Mouse (Mus musculus): ENCODE results near the gene Psme4. TPM values are rescaled to one million over a fixed set of nuclear protein-coding genes. Genes with fewer than 3 reads are reported as not detected.
"Not testable (repeated sequence)": the region's sequence is repeated elsewhere in the genome, so short reads cannot be mapped to it uniquely, and the experiment has no call there.

Gene Psme4
- 10 to 100 TPM; 64.5 to 70.9 TPM for total RNA-seq (2021)
- long read RNA-seq, experiment 1, partial matches to known transcripts: 7 of 9 reads
- long read RNA-seq, experiment 1, other reads (novel, unspliced or antisense): 2 of 9 reads
- long read RNA-seq, experiment 2, full-length matches to known transcripts: 1 of 21 reads
- long read RNA-seq, experiment 2, partial matches to known transcripts: 14 of 21 reads
- long read RNA-seq, experiment 2, other reads (novel, unspliced or antisense): 6 of 21 reads

DNA sequence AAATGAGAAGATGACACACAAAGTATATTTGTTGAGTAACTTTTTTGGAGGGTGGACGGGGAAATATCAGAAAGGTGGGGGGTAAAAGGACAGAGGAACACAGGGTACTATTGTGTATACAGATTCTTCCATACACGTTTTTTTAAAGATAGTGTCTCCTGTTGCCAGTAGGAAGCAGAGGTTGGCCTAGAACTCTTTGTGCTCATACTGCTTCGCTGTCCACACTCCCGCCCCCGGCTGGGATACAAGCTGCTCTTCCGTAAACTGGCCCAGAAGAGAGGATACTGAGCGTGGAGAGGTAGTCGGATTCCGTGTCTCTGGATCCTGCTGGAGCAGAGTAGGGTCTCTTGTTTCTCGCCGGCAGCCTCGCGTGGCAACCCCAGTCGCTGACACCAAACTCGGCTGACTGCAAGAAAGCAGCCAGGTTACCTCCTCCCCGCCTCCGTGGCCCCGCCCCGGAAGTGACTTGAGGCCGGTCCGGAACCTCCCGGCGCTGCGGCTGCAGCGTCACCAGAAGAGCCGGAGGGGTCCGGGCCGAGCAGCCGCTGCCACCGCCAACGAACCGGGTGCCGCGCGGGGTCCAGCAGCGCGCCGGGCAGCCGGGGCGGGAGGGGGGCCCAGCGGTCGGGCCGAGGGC, at the start of gene Psme4:
Gene Psme4 (plus strand): TSS at position 460 of the 637 bp plus-strand sequence.
- peak; percentile 87 to 88 for DNase-seq (ENCODE audit: low spot score in 2 of 2)

DNA sequence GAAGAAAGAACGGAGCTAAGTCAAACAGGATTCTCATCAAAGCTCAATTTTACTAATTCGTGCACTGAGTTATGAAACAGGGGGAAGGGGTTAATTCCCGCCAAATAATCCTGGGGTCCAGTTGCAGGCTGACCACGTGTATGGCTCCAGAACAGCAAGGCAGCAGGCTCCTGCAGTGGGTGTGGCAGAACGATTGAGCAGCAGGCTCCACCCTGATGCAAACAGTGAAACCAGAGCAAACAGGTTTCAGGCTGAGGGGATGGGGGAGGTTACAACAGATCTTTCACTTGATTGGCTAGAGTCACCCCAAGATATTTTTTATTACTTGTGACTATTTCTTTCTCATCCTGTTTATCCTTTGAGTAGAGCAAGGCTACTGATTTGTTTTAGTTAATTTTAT, 48.1 kb upstream of the Psme4 start:
- DNase-seq (ENCODE audit: low spot score in 2 of 2): no peak

DNA sequence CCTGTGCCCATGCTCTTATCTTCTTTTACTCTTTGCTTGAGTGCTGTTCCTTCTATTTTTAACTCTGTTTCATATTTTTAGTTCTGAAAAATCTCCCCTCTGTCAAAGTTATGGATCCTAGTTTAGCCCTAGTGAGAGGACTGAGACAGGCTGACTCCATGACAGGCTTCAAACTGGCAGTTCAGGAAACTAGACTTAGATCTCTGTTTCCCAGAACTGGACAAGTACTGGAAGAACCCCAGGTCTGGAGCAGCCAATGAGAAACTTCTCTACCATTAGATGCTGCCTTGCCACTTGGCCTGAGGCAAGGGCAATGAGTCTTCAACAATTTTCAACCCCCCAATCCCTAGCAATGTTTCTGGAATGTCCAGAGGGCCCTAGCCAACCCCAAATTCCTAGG, 40.8 kb upstream of the Psme4 start:
- DNase-seq (ENCODE audit: low spot score in 2 of 2): no peak

DNA sequence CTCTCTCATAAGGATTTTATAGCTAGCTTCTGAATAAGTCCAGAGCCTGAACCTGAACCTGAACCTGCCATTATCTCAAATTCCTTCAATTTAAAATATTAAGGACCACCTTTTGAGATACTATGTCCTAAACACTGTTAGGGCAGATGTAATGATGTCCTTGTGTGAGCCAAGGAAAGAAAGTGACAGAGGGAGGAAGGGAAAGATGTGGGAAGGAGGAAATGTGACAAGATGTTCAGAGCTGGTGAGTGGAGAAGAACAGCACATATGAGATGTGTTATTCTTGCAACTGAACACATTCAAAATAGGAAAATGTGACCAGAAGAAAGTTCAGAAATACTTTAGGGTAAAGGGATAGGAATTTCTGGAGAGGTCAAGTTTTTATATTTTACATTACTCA, 38.1 kb upstream of the Psme4 start:
- DNase-seq (ENCODE audit: low spot score in 2 of 2): no peak

DNA sequence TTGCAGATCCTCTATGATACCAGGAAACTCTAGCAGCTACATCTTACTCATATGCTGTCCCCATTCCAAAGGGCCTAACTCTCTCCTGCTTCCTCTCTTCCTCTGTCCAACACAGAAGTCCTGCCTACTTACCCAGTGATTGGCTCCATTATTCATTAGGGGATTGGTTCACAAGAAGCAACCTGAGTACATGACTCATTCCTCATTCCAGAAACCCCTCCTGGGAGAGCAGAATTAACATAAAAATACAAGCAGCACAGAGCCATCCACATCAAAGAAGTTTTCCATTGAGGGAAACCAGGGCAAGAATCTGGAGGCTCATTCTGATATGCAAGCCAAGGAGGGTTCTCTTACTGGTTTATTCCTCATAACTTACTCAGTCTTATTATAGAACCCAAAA, 27.5 kb upstream of the Psme4 start:
- no peak for DNase-seq (ENCODE audit: low spot score in 2 of 2)

DNA sequence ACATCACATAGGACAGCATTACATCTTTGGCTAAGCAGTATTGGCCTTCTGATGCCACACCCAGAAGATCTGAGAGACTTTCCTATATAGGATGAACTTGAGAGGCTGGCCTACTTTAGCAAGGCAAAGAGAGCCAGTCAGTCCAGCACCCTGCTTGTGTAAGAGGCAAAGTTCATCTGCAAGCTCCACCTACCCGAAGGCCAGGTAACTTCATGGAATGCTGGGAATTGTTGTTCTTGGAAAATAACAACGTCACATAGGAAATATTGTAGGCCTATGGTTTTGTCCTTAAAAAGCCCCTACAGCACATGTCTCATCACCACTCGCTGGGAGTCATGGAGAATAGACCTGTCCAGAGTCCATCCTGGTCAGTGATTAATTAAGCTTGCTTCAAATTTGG, 22.6 kb upstream of the Psme4 start:
- no peak for DNase-seq (ENCODE audit: low spot score in 2 of 2)

DNA sequence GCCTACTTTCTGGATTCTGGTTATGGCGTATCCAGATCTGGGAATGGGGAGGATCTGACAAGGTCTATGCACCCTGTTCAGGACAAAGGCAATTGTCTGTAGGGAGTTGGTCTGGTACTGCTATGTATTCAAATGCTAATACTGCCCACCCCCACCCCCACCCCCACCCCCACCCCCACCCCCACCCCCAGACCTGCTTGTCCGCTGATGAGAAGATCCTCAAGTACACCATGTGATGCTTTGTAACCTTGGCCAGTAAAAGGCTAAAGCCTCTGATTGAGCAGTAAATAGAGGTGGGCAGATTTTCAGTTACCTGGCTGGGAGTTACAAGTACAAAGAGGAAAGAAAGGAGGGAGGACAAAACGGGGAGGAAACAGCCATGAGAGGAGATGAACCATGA, 21.9 kb upstream of the Psme4 start:
- no peak for DNase-seq (ENCODE audit: low spot score in 2 of 2)

DNA sequence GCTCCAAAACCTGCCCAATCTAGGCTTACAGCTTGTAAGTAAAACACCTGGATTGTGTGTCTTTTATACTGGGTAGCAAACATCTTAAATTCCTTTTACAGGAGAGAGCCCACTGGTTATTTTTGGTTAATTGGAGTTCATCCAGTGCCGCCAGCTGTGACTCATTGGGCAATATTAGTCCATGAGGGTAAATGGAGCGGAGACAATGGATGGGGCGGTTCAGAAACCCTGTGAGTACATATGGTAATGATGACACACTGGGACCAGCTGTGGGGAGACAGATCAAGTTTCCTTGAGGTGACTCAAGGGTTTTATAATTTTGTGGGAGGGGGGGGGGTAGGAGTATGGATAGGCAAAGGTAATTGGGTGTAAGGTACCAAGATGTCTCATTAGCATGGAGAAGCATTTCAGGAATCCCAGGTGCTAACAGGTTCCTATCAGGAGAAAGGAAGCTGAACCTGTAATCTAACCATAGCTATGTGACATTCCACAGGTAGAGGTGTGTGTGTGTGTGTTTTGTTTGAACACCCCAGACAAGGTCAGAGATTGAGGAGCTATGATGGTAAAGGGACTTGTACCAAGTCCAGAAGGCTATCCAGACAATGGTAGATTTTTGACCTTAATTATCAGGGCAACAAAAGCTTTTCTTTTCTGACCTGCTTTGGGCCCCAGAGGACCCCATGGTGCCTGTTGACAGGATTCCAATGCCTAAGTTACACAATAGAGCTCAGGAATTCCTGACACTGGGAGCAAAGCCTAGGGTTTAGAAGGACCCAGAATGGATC, 21.3 kb upstream of the Psme4 start:
- DNase-seq (ENCODE audit: low spot score in 2 of 2): no peak

DNA sequence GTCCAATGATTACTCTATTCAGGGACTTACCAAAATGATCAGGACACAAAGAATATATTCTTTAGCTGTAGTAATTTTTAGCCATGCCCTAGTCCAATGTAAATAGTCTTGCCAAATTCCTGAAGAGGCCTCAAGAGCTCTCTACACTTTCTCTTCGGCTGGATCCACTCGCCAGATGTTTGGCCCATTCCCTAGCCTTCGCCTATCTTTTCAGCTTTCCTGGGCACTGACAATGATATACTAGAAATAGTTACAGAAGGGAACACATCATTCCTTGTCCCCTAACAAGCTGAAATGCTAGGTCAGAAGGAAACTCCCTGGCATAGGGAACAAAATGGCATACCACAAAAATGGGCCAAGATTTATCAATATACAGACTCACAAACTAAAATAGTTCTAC, 18.6 kb upstream of the Psme4 start:
- no peak for DNase-seq (ENCODE audit: low spot score in 2 of 2)

GRCm38 (mm10) chr11:30754486-30754854, 17.1 kb upstream of the Psme4 start:
- DNase-seq (ENCODE audit: low spot score in 2 of 2): not testable (repeated sequence)

- DNase-seq (ENCODE audit: low spot score in 2 of 2): no peak
Measured at GRCm38 (mm10) chr11:30754855-30755530, 16.5 kb upstream of the Psme4 start.

GRCm38 (mm10) chr11:30761381-30761780, 10.1 kb upstream of the Psme4 start:
- no peak for DNase-seq (ENCODE audit: low spot score in 2 of 2)

DNA sequence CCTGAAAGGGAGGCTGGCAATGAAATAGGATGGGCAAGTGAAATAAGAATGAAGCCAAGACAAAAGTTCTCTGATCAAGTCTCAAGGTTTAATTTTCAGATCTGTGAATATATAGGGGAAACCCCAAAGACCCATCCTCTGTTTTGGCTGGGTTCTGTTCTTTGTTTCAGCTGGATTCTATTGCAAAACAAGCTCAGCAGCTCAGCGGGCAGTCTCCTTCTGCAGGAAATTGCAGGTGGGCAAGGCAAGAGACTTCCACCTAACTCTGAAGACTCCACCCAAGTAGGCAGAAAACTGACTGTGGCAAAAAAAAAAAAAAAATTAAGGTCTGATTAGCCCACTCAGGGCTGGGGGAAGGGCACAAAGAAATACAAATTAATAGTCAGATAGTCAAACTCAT, 9.6 kb upstream of the Psme4 start:
- no peak for DNase-seq (ENCODE audit: low spot score in 2 of 2)

GRCm38 (mm10) chr11:30765076-30765475, 6.5 kb upstream of the Psme4 start:
- DNase-seq (ENCODE audit: low spot score in 2 of 2): no peak

DNA sequence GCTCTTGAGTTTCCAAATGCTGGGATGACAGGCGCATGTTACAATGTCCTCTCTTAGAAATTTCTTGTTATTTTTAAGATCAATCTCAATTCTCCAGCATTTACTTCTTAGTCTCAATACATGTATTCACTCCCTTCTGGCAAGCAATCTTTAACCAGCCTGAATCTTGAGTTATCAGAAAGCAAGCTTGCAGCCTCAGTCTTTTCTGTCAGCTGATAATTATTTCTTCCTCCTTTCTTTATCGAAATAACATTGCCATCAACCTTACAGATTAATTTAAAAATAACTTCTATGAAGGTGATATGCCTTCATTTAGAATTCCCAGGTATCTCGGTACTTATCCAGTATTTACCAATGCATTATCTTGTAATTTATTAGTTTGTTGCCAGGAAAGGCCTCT, 709 bp upstream of the Psme4 start:
- DNase-seq (ENCODE audit: low spot score in 2 of 2): no peak

- peak; percentile 32 to 43 for DNase-seq (ENCODE audit: low spot score in 2 of 2)
Measured at GRCm38 (mm10) chr11:30771904-30772581, 517 bp downstream of the Psme4 start.

DNA sequence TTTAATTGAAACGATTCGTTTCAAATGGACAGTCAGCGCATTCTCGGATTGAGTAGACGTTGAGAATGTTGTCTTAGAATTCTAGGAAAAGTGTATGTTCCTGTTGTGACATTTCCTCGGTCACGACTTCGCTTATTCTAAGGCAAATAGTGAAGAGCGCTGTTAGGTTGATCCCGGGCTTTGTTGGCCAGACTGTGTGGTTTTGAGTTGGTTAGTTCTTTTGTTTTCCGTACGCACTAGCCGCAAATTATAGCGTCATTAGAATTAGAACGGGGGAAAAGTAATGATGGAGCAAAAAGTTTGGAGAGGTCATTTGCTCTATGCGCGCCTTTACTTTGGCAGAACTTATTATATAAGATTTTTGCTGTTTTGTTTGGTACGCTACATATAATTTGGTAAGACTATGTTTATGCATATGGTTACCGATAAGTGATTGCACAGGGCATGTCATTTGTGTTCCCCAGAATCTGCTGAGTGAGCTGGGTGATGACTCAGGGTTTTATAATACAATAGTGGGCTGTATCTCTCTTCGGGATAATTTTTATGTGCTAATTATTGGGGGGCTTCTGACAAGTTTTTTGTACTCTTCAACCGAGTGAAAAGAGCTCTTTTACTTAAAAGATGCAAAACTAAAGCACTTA, 1.4 kb downstream of the Psme4 start:
- DNase-seq (ENCODE audit: low spot score in 2 of 2): no peak

GRCm38 (mm10) chr11:30774638-30775037, 3.1 kb downstream of the Psme4 start:
- no peak for DNase-seq (ENCODE audit: low spot score in 2 of 2)

DNA sequence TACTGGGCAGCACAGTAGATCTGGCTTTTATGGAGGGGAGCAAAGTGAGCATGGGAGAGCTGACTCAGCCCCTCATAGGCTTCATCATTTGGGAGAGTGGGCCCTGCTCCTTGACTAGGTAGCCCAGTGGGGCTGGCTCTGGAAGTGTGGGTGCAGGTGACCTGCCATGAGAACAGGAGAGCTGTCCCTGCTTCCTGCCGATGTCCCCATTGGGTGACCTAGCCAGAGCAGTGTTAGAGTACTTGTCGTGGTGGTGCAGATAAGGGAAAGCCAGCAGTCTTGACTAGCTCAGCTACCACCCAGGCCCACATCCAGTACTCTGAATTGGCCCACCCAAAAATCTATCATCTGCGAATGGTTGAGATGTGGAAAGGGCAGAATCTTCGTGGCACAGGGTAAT, 6.0 kb downstream of the Psme4 start:
- DNase-seq (ENCODE audit: low spot score in 2 of 2): no peak

GRCm38 (mm10) chr11:30780893-30781292, 9.4 kb downstream of the Psme4 start:
- DNase-seq (ENCODE audit: low spot score in 2 of 2): no peak

GRCm38 (mm10) chr11:30781612-30782011, 10.1 kb downstream of the Psme4 start:
- DNase-seq (ENCODE audit: low spot score in 2 of 2): no peak
